Mouse (Mus musculus) forebrain, postnatal 0 days (tissue): ENCODE data around the gene Gm17622. TPM values are rescaled to one million over a fixed set of nuclear protein-coding genes. Genes with fewer than 3 reads are reported as not detected.

Source experiments
- ATAC-seq: fragments of 200-750 bp; cut with Nextera tagmentation; 2 replicates; pipeline ENCODE4 v1.8.0; 2017; ENCODE audit warnings: mild to moderate bottlenecking, moderate library complexity
- DNase-seq: peaks from one replicate; pipeline ENCODE4 v3.0.0-alpha.2; 2015
- H3K27ac ChIP-seq: fragments of 300-500 bp; sonication (generic); 2 replicates; pipeline ENCODE4 v1.5.1; 2014; ENCODE audit warnings: low read depth, mild to moderate bottlenecking, antibody characterized with exemption, low read length, moderate library complexity, mixed read lengths
- H3K27me3 ChIP-seq: fragments of 300-500 bp; sonication (generic); 2 replicates; pipeline ENCODE4 v1.6.1; 2014; ENCODE audit warnings: mild to moderate bottlenecking, low read length, mixed read lengths; ENCODE audit not compliant: insufficient read depth
- H3K36me3 ChIP-seq: fragments of 300-500 bp; sonication (generic); 2 replicates; pipeline ENCODE4 v1.6.1; 2014; ENCODE audit warnings: mild to moderate bottlenecking, moderate library complexity; ENCODE audit not compliant: insufficient read depth
- H3K4me1 ChIP-seq: fragments of 300-500 bp; sonication (generic); 2 replicates; pipeline ENCODE4 v1.6.1; 2014; ENCODE audit warnings: antibody characterized with exemption; ENCODE audit not compliant: insufficient read depth
- H3K4me2 ChIP-seq: fragments of 300-500 bp; sonication (generic); 2 replicates; pipeline ENCODE4 v1.6.1; 2014; ENCODE audit warnings: low read depth, mild to moderate bottlenecking, moderate library complexity
- H3K4me3 ChIP-seq: fragments of 300-500 bp; sonication (generic); 2 replicates; pipeline ENCODE4 v1.5.1; 2014; ENCODE audit warnings: low read depth, low read length, mixed read lengths
- H3K9ac ChIP-seq: fragments of 300-500 bp; sonication (generic); 2 replicates; pipeline ENCODE4 v1.6.1; 2014; ENCODE audit warnings: mild to moderate bottlenecking
- H3K9me3 ChIP-seq: fragments of 300-500 bp; sonication (generic); 2 replicates; pipeline ENCODE4 v1.6.1; 2016; ENCODE audit warnings: low read length
- CTCF ChIP-seq: sonication (generic); IDR thresholded peaks from 2 replicates; pipeline ENCODE4 v1.5.1; 2016; ENCODE audit warnings: antibody characterized with exemption, control low read depth, low read depth
- WGBS: fragments of 180-500 bp; shearing (Covaris S2); extraction: QIAGEN DNeasy Blood & Tissue Kit; methylation state at CpG from one replicate; pipeline ENCODE4 v1.1.7; 2014; 5-methylcytosine and 5-hydroxymethylcytosine counted together
- polyA plus RNA-seq: library from polyadenylated mRNA; unstranded; fragments of >200 nt; fragmentation: Nextera tagmentation; extraction: Ambion mirVana; gene quantifications from 2 replicates; pipeline ENCODE4 v1.2.1, GENCODE M21; 2015
- total RNA-seq: library from RNA; depleted of rRNA; stranded (reverse); fragments of >200 nt; gene quantifications from 2 replicates; pipeline ENCODE4 v1.2.3, GENCODE M21; 2014; rRNA removed

The Gm17622 gene
- total and polyA plus RNA-seq, 2 experiments from 2014 or later: not detected

DNA sequence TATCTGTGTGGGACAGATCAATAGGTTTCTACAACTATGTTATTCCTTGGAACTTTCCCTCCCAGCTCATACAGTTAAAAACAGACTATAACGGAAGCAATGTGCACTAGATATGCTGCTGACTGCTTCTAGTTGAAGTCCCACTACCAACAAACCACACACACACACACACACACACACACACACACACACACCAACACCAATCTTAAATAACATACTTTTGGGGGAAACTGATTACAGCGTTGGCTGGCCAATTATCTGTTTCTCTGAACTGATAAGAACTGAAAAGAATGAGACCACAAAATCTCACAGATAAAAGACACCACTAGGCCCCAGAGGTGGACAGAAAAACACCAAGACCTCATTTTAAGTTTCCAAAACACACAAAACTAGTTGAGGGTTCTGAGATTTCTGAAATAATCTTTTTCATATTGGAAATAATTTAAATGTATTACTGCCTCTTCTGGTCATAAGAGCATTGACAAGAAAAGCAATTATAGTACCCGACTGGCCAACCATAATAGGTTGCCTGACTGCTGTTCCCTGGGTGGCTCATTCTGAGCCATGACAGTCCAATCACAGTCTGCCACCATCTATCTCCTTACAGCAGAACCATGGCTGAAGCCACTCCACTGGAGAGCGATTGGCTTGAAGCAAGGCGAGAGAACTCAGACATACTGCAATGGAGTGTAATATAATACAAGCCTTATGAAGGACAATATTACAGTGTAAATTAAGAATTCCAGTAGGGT is 46.5 kb downstream of the Gm17622 start:
- Histone ChIP-seq H3K4me2 (no peak overlapping the region), H3K27ac (no peak overlapping the region), H3K27me3 (no peaks in the 10 kb centered on the region), H3K36me3 (no peaks in the 10 kb centered on the region), H3K9ac (no peak overlapping the region), H3K9me3 (no peaks in the 10 kb centered on the region), H3K4me1 (no peaks in the 10 kb centered on the region), H3K4me3 (no peak overlapping the region)
- TF ChIP-seq CTCF: no peak
- WGBS: 79% methylated on average over 5 of the region's 5 CpGs
- ATAC-seq: no peak
- DNase-seq: no peak

DNA sequence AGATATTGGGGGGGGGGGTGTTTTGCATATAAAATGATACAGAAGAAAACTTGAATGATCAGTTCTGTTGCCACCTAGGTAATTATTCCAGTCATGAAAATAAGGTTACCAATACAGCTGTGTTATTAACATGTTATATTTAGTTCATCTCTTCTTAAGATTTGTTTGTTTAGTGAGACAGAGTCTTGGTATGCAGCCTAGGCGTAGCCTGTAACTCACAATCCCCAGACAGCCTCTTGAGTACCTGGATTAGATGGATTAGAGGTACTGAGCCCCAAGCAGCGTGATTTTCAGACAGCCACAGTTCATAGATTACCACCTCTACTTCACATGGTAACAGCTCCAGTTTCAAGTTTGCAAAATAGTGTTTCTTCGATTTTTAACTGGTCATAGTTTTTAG is 47.6 kb downstream of the Gm17622 start:
- Histone ChIP-seq H3K4me2 (no peak overlapping the region), H3K4me3 (no peak overlapping the region), H3K9ac (no peak overlapping the region), H3K27ac (no peak overlapping the region), H3K9me3 (no peaks in the 10 kb centered on the region), H3K27me3 (no peaks in the 10 kb centered on the region), H3K4me1 (no peaks in the 10 kb centered on the region), H3K36me3 (no peaks in the 10 kb centered on the region)
- ATAC-seq (no peak), DNase-seq (no peak)
- 81% methylated on average over 3 of the region's 3 CpGs for WGBS
- TF ChIP-seq CTCF: no peak

Other genes with a start within 250 kb of the Gm17622 start
- 25.5 and 34.9 TPM in 2 replicates for gene Poc5, start 102.4 kb upstream of the Gm17622 start, total RNA-seq
- 17.1 and 22.4 TPM in 2 replicates for gene Poc5, start 102.4 kb upstream of the Gm17622 start, polyA plus RNA-seq
- 0.15 TPM in 1 of 2 replicates, not detected in the other for gene Ankdd1b, start 19.5 kb upstream of the Gm17622 start, total RNA-seq
- gene Ankdd1b, start 19.5 kb upstream of the Gm17622 start, polyA plus RNA-seq: not detected in 2 replicates
- 6.4 and 8.0 TPM in 2 replicates for gene Polk, start 51.8 kb downstream of the Gm17622 start, total RNA-seq
- 2.1 and 3.9 TPM in 2 replicates for gene Polk, start 51.8 kb downstream of the Gm17622 start, polyA plus RNA-seq
- gene Col4a3bp, start 51.9 kb downstream of the Gm17622 start, total RNA-seq: 36.4 and 40.9 TPM in 2 replicates
- gene Col4a3bp, start 51.9 kb downstream of the Gm17622 start, polyA plus RNA-seq: 2.6 and 5.7 TPM in 2 replicates
- 230 and 249 TPM in 2 replicates for gene Hmgcr, start 180.2 kb downstream of the Gm17622 start, total RNA-seq
- gene Hmgcr, start 180.2 kb downstream of the Gm17622 start, polyA plus RNA-seq: 142 and 175 TPM in 2 replicates